Mouse (Mus musculus) lung, embryonic 14.5 days (tissue): ENCODE data around the gene Klk1. TPM values are rescaled to one million over a fixed set of nuclear protein-coding genes. Genes with fewer than 3 reads are reported as not detected.
A peak's percentile ranks its signal among the peaks of the same experiment; 100 is the strongest.
"Not testable (repeated sequence)": the region's sequence is repeated elsewhere in the genome, so short reads cannot be mapped to it uniquely, and the experiment has no call there.

Source experiments
- ATAC-seq: fragments of 200-750 bp; cut with Nextera tagmentation; 2 replicates; pipeline ENCODE4 v1.8.0; 2017; ENCODE audit warnings: mild to moderate bottlenecking, moderate TSS enrichment, moderate library complexity; ENCODE audit not compliant: insufficient read depth
- DNase-seq: peaks from one replicate; pipeline ENCODE4 v3.0.0-alpha.2; 2015
- H3K27ac ChIP-seq: fragments of 300-500 bp; sonication (generic); 2 replicates; pipeline ENCODE4 v1.5.1; 2014; ENCODE audit warnings: low read depth, mild to moderate bottlenecking, moderate library complexity
- H3K27me3 ChIP-seq: fragments of 300-500 bp; sonication (generic); 2 replicates; pipeline ENCODE4 v1.6.1; 2014; ENCODE audit warnings: low read length, control low read depth; ENCODE audit not compliant: insufficient read depth
- H3K36me3 ChIP-seq: fragments of 300-500 bp; sonication (generic); 2 replicates; pipeline ENCODE4 v1.6.1; 2014; ENCODE audit warnings: control low read depth; ENCODE audit not compliant: insufficient read depth
- H3K4me1 ChIP-seq: fragments of 300-500 bp; sonication (generic); 2 replicates; pipeline ENCODE4 v1.6.1; 2014; ENCODE audit warnings: antibody characterized with exemption, control low read depth; ENCODE audit not compliant: insufficient read depth
- H3K4me2 ChIP-seq: fragments of 300-500 bp; sonication (generic); 2 replicates; pipeline ENCODE4 v1.6.1; 2014; ENCODE audit warnings: mild to moderate bottlenecking
- H3K4me3 ChIP-seq: fragments of 300-500 bp; sonication (generic); 2 replicates; pipeline ENCODE4 v1.5.1; 2014; ENCODE audit warnings: low read depth, low read length
- H3K9ac ChIP-seq: fragments of 300-500 bp; sonication (generic); 2 replicates; pipeline ENCODE4 v1.6.1; 2014
- H3K9me3 ChIP-seq: fragments of 300-500 bp; sonication (generic); 2 replicates; pipeline ENCODE4 v1.6.1; 2016; ENCODE audit warnings: low read depth, low read length, control low read depth
- CTCF ChIP-seq: IDR thresholded peaks from 2 replicates; pipeline ENCODE4 v1.5.1; 2016; ENCODE audit warnings: antibody characterized with exemption, low read depth
- WGBS: fragments of 180-500 bp; shearing (Covaris S2); extraction: QIAGEN DNeasy Blood & Tissue Kit; methylation state at CpG from one replicate; pipeline ENCODE4 v1.1.7; 2014; 5-methylcytosine and 5-hydroxymethylcytosine counted together
- polyA plus RNA-seq: library from polyadenylated mRNA; unstranded; fragments of >200 nt; fragmentation: Nextera tagmentation; extraction: Ambion mirVana; gene quantifications from 2 replicates; pipeline ENCODE4 v1.2.1, GENCODE M21; 2014

Klk1 gene
- 0.20 and 0.26 TPM in 2 replicates for polyA plus RNA-seq

DNA sequence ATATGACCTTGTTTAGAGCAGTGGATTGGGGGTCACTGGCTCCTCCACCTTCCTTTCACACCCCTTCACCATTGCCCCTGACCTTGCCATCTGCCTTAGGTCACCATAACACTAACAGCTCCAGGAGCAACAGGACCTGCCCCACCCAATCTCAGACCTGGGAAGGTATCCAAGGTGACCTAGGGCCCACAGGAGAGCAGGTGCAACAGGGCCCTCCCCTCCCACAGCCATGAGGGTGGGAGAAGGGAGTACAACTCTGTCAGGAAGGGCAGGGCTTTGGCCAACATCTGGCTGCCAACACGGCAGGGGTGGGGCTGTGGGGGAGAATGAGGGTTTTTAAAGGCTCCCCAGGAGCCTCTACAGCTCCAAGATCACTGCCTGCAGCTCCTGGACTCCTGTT, at the start of gene Klk1:
TSS of gene Klk1 (plus strand) at position 285 of the 400 bp plus-strand sequence.
- ATAC-seq (no peak), DNase-seq (no peak)
- Histone ChIP-seq H3K4me1 (no peaks in the 10 kb centered on the region), H3K36me3 (no peaks in the 10 kb centered on the region), H3K27me3 (no peaks in the 10 kb centered on the region), H3K9me3 (no peaks in the 10 kb centered on the region), H3K27ac (no peak within 1 kb of the TSS), H3K9ac (no peak within 1 kb of the TSS), H3K4me2 (no peak within 1 kb of the TSS), H3K4me3 (no peak within 1 kb of the TSS)
- TF ChIP-seq CTCF: no peak
- WGBS: 44% methylated on average over 1 of the region's 1 CpGs

DNA sequence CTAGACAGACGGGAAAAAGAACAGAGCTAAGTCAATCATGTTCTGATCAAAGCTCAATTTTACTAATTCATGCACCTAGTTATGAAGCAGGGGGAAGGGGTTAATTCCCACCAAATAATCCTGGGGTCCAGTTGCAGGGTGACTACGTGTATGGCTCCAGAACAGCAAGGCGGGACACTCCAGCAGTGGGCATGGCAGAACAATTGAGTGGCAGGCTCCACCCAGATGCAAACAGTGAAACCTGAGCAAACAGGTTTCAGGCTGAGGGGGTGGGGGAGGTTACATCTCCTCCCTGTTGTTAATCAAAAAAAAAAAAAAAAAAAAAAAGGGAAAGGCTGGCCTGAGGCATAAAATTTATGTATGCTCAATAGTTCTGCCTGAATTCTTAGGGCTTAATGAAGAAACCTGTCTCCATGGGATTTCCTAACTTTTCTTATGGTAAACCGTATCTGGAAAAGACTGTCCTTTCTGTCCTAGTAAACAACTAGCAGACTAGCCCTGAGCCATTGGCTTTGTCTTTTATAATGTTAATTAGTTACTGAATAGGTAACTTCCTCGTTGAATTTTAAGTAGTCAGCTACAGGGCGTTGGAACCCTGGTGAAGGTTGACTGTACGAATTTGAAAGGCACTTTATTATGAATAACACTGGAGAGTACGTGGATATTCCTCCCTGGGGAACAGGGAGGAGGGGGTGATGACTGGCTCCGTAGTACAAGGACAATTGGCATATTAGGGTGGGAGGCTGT, 45.7 kb upstream of the Klk1 start:
- TF ChIP-seq CTCF: no peak
- Histone ChIP-seq H3K36me3 (no peaks in the 10 kb centered on the region), H3K4me3 (no peak overlapping the region), H3K4me1 (no peaks in the 10 kb centered on the region), H3K4me2 (no peak overlapping the region), H3K9ac (no peak overlapping the region), H3K27me3 (no peaks in the 10 kb centered on the region), H3K9me3 (no peaks in the 10 kb centered on the region), H3K27ac (no peak overlapping the region)
- DNase-seq (no peak), ATAC-seq (no peak)
- 62% methylated on average over 9 of the region's 9 CpGs for WGBS

DNA sequence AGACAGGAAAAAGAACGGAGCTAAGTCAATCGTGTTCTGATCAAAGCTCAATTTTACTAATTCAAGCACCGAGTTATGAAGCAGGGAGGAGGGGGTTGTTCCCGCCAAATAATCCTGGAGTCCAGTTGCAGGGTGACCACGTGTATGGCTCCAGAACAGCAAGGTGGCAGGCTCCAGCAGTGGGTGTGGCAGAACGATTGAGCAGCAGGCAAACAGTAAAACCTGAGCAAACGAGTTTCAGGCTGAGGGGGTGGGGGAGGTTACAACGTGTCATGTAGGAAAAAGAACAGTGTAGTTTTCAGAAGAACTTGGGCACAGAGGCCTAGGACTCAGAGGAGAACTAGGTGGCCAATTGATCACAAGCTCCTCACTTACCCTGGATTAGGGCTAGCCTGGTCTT, 38.6 kb upstream of the Klk1 start:
- not testable (repeated sequence) for H3K4me3 ChIP-seq, H3K27ac ChIP-seq, H3K9ac ChIP-seq, H3K36me3 ChIP-seq, ATAC-seq, H3K4me2 ChIP-seq, H3K9me3 ChIP-seq, H3K27me3 ChIP-seq, H3K4me1 ChIP-seq
- peak; percentile 1 for DNase-seq
- WGBS: 52% methylated on average over 8 of the region's 8 CpGs

DNA sequence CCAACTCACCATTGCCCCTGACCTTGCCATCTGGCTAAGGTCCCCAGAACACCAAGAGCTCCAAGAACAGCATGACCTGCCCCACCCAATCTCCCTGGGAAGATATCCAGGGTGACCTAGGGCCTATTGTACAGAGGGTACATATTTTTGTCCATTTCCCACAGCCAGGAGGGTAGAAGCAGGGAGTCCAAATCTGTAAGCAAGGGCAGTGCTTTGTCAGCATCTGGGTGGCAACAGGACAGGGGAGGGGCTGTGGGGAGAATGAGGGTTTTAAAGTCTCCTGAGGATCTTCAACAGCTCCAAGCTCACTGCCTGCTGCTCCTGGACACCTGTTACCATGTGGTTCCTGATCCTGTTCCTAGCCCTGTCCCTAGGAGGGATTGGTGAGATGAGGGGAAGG, 37.2 kb upstream of the Klk1 start, which contains the start of gene Klk1b24:
TSS of gene Klk1b24 (plus strand) at position 301 of the 400 bp plus-strand sequence.
- H3K9me3 ChIP-seq, ATAC-seq, H3K36me3 ChIP-seq, H3K27ac ChIP-seq, H3K4me1 ChIP-seq, DNase-seq, H3K27me3 ChIP-seq, H3K4me2 ChIP-seq, H3K9ac ChIP-seq, H3K4me3 ChIP-seq: not testable (repeated sequence)

DNA sequence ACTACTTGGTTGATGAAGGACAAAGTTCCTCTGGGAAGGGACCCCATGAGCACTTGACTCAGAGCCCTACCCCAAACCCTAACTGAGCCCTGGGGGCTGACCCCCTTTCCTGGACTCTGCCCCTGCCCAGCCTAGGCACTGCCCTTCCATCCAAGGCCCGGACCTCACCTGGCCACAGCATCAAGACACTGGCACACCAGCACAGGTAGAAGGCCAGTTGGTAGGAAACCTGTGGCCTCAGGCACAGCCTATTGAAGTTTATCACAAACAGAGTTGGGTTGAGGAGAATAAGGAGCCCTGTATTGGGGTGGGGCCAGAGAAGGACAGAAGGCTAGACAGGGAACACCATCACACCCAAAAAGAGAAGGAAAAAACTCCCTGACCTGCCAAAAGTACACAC, 31.7 kb upstream of the Klk1 start:
- 87% methylated on average over 1 of the region's 1 CpGs for WGBS
- H3K4me1 ChIP-seq, H3K9ac ChIP-seq, ATAC-seq, H3K4me2 ChIP-seq, H3K27ac ChIP-seq, H3K9me3 ChIP-seq, H3K36me3 ChIP-seq, DNase-seq, H3K27me3 ChIP-seq, H3K4me3 ChIP-seq: not testable (repeated sequence)

DNA sequence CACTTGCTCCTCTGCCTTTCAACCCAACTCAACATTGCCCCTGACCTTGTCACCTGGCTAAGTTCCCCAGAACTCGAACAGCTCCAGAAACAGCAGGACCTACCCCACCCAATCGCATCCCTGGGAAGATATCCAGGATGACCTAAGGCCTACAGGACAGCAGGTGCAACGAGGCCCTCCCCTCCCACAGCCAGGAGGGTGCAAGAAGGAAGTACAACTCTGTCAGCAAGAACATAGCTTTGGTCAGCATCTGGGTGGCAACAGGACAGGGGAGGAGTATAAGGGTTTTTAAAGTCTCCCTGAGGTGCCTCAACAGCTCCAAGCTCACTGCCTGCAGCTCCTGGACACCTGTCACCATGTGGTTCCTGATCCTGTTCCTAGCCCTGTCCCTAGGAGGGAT, 27.3 kb upstream of the Klk1 start, which contains the start of gene Klk1b3:
TSS of gene Klk1b3 (plus strand) at position 301 of the 400 bp plus-strand sequence.
- WGBS: 63% methylated on average over 3 of the region's 3 CpGs

DNA sequence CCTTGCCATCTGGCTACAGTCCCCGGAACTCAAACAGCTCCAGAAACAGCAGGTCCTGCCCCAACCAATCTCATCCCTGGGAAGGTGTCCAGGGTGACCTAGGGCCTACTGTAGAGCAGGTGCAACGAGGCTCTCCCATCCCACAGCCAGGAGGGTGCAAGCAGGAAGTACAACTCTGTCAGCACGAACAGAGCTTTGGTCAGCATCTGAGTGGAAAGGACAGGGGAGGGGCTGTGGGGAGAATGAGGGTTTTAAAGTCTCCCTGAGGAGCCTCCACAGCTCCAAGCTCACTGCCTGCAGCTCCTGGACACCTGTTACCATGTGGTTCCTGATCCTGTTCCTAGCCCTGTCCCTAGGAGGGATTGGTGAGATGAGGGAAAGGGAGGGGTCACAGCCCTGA, 18.0 kb upstream of the Klk1 start, which contains the start of gene Klk1b4:
TSS of gene Klk1b4 (plus strand) at position 301 of the 400 bp plus-strand sequence.
- not testable (repeated sequence) for H3K27ac ChIP-seq, DNase-seq, H3K4me1 ChIP-seq, ATAC-seq, H3K27me3 ChIP-seq, H3K36me3 ChIP-seq, H3K9me3 ChIP-seq, H3K9ac ChIP-seq, H3K4me3 ChIP-seq, H3K4me2 ChIP-seq
- WGBS: 32% methylated on average over 3 of the region's 3 CpGs

More for the DNA sequence above, 27.3 kb upstream of the Klk1 start, which contains the start of gene Klk1b3:
- ATAC-seq (no peak), DNase-seq (no peak)
- Histone ChIP-seq H3K27ac (no peak within 1 kb of the TSS), H3K9ac (no peak within 1 kb of the TSS), H3K36me3 (no peaks in the 10 kb centered on the region), H3K9me3 (no peaks in the 10 kb centered on the region), H3K27me3 (no peaks in the 10 kb centered on the region), H3K4me3 (no peak within 1 kb of the TSS), H3K4me2 (no peak within 1 kb of the TSS), H3K4me1 (no peaks in the 10 kb centered on the region)
- no peak for TF ChIP-seq CTCF
